Mouse (Mus musculus) bone marrow, adult 2 months (tissue): ENCODE measurements around the gene Ces2h.

Experiments used
- CTCF ChIP-seq: fragments of 200-500 bp; IDR thresholded peaks from 2 replicates; pipeline ENCODE4 v1.5.1; 2011; ENCODE audit warnings: low read length, control low read depth; ENCODE audit not compliant: control insufficient read depth, insufficient read depth
- POLR2A ChIP-seq: fragments of 200-500 bp; IDR thresholded peaks from 2 replicates; pipeline ENCODE4 v1.6.1; 2011; ENCODE audit warnings: low read depth, mild to moderate bottlenecking, control low read depth, low read length, borderline replicate concordance; ENCODE audit not compliant: control insufficient read depth

- TF ChIP-seq CTCF, result no peak
- TF ChIP-seq POLR2A, result no peak
Observed at GRCm38 (mm10) chr8:105000586-105000985, at the start of gene Ces2h.
